Mouse (Mus musculus) gastrocnemius, postnatal 4 days (tissue): ENCODE measurements at regions not wholly inside any gene's neighbourhood (a gene's known extent, or its start where the extent isn't known, plus 50 kb on each side); places are given as distances from the start of the nearest gene placed in this dataset.
"Not testable (repeated sequence)": the region's sequence is repeated elsewhere in the genome, so short reads cannot be mapped to it uniquely, and the experiment has no call there.

Source experiments
- DNase-seq, 2 experiments: peaks; one replicate each; pipeline ENCODE4 v3.0.0; 2021 to 2022; ENCODE audit warnings: low spot score in 2 of 2, mixed read lengths in 2 of 2

DNA sequence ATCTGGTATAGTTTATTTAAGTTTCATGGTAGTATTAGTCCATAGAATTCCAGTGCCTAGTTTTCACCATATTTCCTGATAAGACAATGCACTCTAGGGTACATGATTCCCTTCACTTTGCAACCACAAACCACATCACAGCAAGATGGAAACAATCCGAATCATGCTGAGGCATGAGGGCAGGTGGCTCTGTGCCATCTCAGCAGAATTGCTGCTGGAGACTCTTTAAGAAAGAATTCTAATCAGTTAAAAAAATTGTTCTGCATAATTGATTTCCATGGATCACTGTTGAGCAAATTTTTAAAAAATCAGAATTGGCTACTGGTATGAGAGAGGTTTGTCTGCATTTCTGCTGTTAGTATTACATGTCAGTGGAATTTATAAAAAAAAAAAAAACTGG is 1451.1 kb upstream of the Pcdh20 start:
- DNase-seq = no peak

DNA sequence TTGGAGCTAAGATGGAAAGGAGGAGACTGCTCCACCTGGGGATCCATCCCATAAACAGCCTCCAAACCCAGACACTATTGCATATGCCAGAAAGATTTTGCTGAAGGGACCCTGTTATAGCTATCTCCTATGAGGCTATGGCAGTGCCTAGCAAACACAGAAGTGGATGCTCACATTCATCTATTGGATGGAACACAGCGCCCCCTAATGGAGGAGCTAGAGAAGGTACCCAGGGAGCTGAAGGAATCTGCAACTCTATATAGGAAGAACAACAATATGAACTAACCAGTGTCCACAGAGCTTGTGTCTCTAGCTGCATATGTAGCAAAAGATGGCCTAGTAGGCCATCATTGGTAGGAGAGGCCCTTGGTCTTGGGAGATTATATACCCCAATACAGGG is 1449.4 kb upstream of the Pcdh20 start:
- not testable (repeated sequence) for DNase-seq

DNA sequence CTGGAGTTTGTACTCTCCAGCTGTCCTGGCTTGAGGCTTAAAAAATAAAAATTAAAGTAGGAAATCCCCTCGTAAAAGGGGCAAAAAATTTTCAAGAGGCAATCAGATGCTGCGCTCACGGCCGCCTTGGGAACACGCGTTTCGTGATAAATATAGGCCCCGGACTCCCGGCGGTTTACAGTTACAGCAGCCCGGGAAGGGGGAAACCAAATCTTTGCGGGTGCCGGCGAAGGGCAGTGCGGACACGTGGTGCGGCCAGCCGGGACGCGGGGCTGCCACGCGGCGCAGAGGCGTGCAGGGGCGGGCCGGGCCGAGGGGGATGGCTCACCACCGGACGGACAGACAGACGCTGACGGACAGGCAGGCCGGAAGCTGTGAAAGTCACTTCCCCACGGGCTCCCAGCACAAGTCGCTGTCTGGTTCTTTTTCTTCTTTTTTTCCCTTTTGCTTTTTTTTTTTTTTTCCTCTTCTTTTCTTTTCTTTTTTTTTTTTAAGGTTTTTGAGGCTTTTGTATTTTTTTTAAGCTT is 1427.6 kb upstream of the Pcdh20 start:
- DNase-seq = not testable (repeated sequence)

DNA sequence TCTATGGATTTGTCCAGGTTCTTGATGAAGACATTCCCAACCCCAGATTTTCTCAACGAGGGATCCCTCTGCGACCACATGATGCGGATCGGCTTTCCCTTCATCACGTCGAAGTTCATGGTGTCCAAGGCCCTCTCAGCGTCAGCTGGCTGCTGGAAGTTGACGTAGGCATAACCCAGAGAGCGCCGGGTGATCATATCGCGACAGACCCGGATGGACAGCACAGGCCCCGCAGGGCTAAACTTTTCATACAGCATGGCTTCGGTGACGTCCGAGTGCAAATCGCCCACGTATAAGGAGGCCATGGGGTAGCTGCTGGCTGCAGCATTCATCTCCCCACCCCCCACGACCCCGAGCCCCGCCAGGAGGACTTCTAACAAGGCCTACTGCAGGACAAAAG is 1426.9 kb upstream of the Pcdh20 start:
- DNase-seq = not testable (repeated sequence)

DNA sequence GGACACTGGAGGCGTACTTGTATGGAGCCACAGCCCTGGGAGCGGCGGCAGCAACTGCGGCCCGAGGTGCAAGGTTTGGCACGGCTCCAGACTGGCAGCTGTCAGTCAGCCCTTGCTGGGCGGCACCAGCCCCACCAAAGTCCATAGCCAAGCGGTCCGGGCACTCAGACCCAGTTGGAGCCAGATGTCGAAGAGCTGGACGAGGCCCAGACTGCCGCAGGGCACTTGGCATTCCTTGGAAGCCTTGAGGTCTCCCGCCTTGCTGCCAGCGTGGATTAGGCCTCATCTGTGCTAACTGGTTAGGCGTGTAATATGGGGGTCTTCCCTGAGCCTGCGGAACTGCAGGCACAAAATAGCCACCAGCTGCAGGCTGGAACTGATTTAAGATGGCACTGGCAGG is 1425.7 kb upstream of the Pcdh20 start:
- DNase-seq = peak in 1 of 2 experiments; percentile 7
